Mouse (Mus musculus) thymus, adult 2 months (tissue): ENCODE data around the gene B3gntl1. TPM values are rescaled to one million over a fixed set of nuclear protein-coding genes. Genes with fewer than 3 reads are reported as not detected.

Experiments used
- DNase-seq: peaks from one replicate; pipeline ENCODE4 v3.0.0; 2021
- H3K27ac ChIP-seq: fragments of 200-500 bp; 2 replicates; pipeline ENCODE4 v1.5.1; 2012; ENCODE audit warnings: low read length, control low read depth; ENCODE audit not compliant: control insufficient read depth, insufficient read depth
- H3K27me3 ChIP-seq: fragments of 200-500 bp; 2 replicates; pipeline ENCODE4 v1.6.1; 2012; ENCODE audit warnings: mild to moderate bottlenecking, low read length, moderate library complexity, mixed read lengths; ENCODE audit not compliant: control insufficient read depth, insufficient read depth
- H3K36me3 ChIP-seq: fragments of 200-500 bp; 2 replicates; pipeline ENCODE4 v1.6.1; 2012; ENCODE audit warnings: mild to moderate bottlenecking, low read length, moderate library complexity; ENCODE audit not compliant: control insufficient read depth, insufficient read depth
- H3K4me1 ChIP-seq: fragments of 200-500 bp; replicated peaks from 2 replicates; pipeline ENCODE4 v1.6.1; 2012; ENCODE audit warnings: low read length; ENCODE audit not compliant: control insufficient read depth, insufficient read depth
- H3K4me3 ChIP-seq: fragments of 200-500 bp; 2 replicates; pipeline ENCODE4 v1.5.1; 2012; ENCODE audit warnings: mild to moderate bottlenecking, low read length, control low read depth, moderate library complexity; ENCODE audit not compliant: control insufficient read depth, insufficient read depth
- CTCF ChIP-seq: fragments of 200-500 bp; IDR thresholded peaks from 2 replicates; pipeline ENCODE4 v1.5.1; 2012; ENCODE audit warnings: mild to moderate bottlenecking, control low read depth, low read length, moderate library complexity, borderline replicate concordance; ENCODE audit not compliant: control insufficient read depth, poor library complexity, insufficient read depth; ENCODE audit errors: extremely low read depth
- POLR2A ChIP-seq: fragments of 200-500 bp; IDR thresholded peaks from 2 replicates; pipeline ENCODE4 v1.6.1; 2012; ENCODE audit warnings: mild to moderate bottlenecking, low read length, control low read depth, moderate library complexity; ENCODE audit not compliant: control insufficient read depth, poor library complexity, insufficient read depth; ENCODE audit errors: extremely low read depth
- WGBS: fragments of 180-500 bp; shearing (Covaris S2); methylation state at CpG from one replicate; pipeline ENCODE4 v1.1.7; 2018; 5-methylcytosine and 5-hydroxymethylcytosine counted together
- polyA plus RNA-seq: library from polyadenylated mRNA; depleted of rRNA; stranded (reverse); fragments of >200 nt; gene quantifications from 2 replicates; pipeline ENCODE4 v1.2.3, GENCODE M21; 2012

Gene B3gntl1
- polyA plus RNA-seq, 1 experiment, result 6.8 TPM

- TF ChIP-seq POLR2A (no peak), CTCF (no peak)
- H3K27me3 ChIP-seq, result no peaks in the 10 kb centered on the region
- H3K27ac ChIP-seq, result no peak overlapping the region
- no peak overlapping the region for H3K4me3 ChIP-seq
- DNase-seq, result no peak
- WGBS, result 96% methylated on average over 10 of the region's 10 CpGs
- no peaks in the 10 kb centered on the region for H3K4me1 ChIP-seq
- H3K36me3 ChIP-seq, result 0 out of 2 replicates have a peak, but pooled peaks cover 4% of the 10 kb centered on the region
Observed at GRCm38 (mm10) chr11:121636646-121637045, 36.3 kb downstream of the B3gntl1 start.

GRCm38 (mm10) chr11:121631410-121631809 is 41.5 kb downstream of the B3gntl1 start:
- H3K4me3 ChIP-seq, result no peak overlapping the region
- WGBS, result 97% methylated on average over 7 of the region's 7 CpGs
- DNase-seq, result no peak
- H3K4me1 ChIP-seq, result no peaks in the 10 kb centered on the region
- no peaks in the 10 kb centered on the region for H3K36me3 ChIP-seq
- TF ChIP-seq POLR2A (no peak), CTCF (no peak)
- no peak overlapping the region for H3K27ac ChIP-seq
- H3K27me3 ChIP-seq, result no peaks in the 10 kb centered on the region

GRCm38 (mm10) chr11:121630406-121630805 is 42.5 kb downstream of the B3gntl1 start:
- no peak overlapping the region for H3K27ac ChIP-seq
- no peak for DNase-seq
- 99% methylated on average over 4 of the region's 4 CpGs for WGBS
- no peaks in the 10 kb centered on the region for H3K36me3 ChIP-seq
- no peak overlapping the region for H3K4me3 ChIP-seq
- H3K27me3 ChIP-seq, result no peaks in the 10 kb centered on the region
- no peak for TF ChIP-seq POLR2A
- TF ChIP-seq CTCF, result no peak
- H3K4me1 ChIP-seq, result no peaks in the 10 kb centered on the region

GRCm38 (mm10) chr11:121629529-121629928 is 43.4 kb downstream of the B3gntl1 start:
- DNase-seq, result no peak
- Histone ChIP-seq H3K27ac (no peak overlapping the region), H3K4me3 (no peak overlapping the region), H3K4me1 (no peaks in the 10 kb centered on the region), H3K36me3 (no peaks in the 10 kb centered on the region), H3K27me3 (no peaks in the 10 kb centered on the region)
- TF ChIP-seq CTCF (no peak), POLR2A (no peak)
- WGBS, result 97% methylated on average over 6 of the region's 6 CpGs

GRCm38 (mm10) chr11:121627521-121627920 is 45.4 kb downstream of the B3gntl1 start:
- Histone ChIP-seq H3K4me1 (no peaks in the 10 kb centered on the region), H3K27me3 (no peaks in the 10 kb centered on the region), H3K4me3 (no peak overlapping the region), H3K27ac (no peak overlapping the region), H3K36me3 (no peaks in the 10 kb centered on the region)
- TF ChIP-seq CTCF (no peak), POLR2A (no peak)
- WGBS, result 97% methylated on average over 5 of the region's 5 CpGs
- no peak for DNase-seq

DNA sequence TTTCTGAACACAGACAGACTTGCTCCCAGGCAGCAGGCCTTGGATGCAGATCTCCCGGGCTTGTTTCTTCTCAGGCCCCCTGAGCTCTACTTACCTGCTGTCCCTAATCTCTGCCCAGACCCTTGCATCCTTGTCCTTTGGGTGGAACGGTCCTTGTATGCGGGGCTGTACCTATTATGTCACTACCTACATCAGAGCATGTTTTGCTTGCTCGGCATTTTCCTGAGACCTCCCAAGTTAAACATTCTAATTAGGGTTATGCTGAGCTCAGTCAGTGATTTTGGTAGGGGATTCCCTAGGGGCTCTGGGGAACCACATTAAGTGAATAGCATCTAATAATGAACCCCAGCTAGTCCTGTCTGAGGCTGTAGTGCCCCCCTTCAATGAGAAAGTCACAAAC is 47.9 kb downstream of the B3gntl1 start:
- no peaks in the 10 kb centered on the region for H3K4me1 ChIP-seq
- DNase-seq, result no peak
- no peaks in the 10 kb centered on the region; the same call in 1 of the 2 replicates for H3K36me3 ChIP-seq
- no peak for TF ChIP-seq CTCF
- TF ChIP-seq POLR2A, result no peak
- no peak overlapping the region for H3K4me3 ChIP-seq
- WGBS, result 97% methylated on average over 4 of the region's 4 CpGs
- H3K27ac ChIP-seq, result no peak overlapping the region
- H3K27me3 ChIP-seq, result no peaks in the 10 kb centered on the region

GRCm38 (mm10) chr11:121617371-121617770 is 55.6 kb downstream of the B3gntl1 start:
- TF ChIP-seq POLR2A (no peak), CTCF (no peak)
- H3K4me3 ChIP-seq, result no peak overlapping the region
- WGBS, result 93% methylated on average over 1 of the region's 1 CpGs
- no peaks in the 10 kb centered on the region for H3K4me1 ChIP-seq
- DNase-seq, result no peak
- H3K27ac ChIP-seq, result no peak overlapping the region
- H3K27me3 ChIP-seq, result no peaks in the 10 kb centered on the region
- H3K36me3 ChIP-seq, result peaks cover 16% of the 10 kb centered on the region; the same call in 1 of the 2 replicates
